Mouse (Mus musculus) telencephalon, adult 2 months (tissue): Measurements from ENCODE around the gene Olfr362.
"Not testable (repeated sequence)": the region's sequence is repeated elsewhere in the genome, so short reads cannot be mapped to it uniquely, and the experiment has no call there.

Experiments
- DNase-seq: peaks from one replicate; pipeline ENCODE4 v3.0.0-alpha.2; 2011; ENCODE audit warnings: low read depth, low spot score

The Olfr362 gene

GRCm38 (mm10) chr2:37117810-37118209 is at the start of gene Olfr362:
Gene Olfr362 (minus strand): TSS chr2:37117910.
- DNase-seq: no peak

- no peak for DNase-seq
Measured at GRCm38 (mm10) chr2:37139022-37139421, 21.3 kb upstream of the Olfr362 start, which contains the start of gene Olfr364-ps1. Gene Olfr364-ps1 (plus strand): TSS chr2:37139322.

- not testable (repeated sequence) for DNase-seq
Measured at GRCm38 (mm10) chr2:37089190-37089589, 28.5 kb downstream of the Olfr362 start, which contains the start of gene Olfr361. Gene Olfr361 (minus strand): TSS chr2:37089290.

- no peak for DNase-seq
Measured at GRCm38 (mm10) chr2:37065446-37065845, 52.3 kb downstream of the Olfr362 start, which contains the start of gene Olfr360. Gene Olfr360 (plus strand): TSS chr2:37065746.
